Comparison of ENCODE assay signal across 11 mouse cellular contexts in the genomic region with DNA sequence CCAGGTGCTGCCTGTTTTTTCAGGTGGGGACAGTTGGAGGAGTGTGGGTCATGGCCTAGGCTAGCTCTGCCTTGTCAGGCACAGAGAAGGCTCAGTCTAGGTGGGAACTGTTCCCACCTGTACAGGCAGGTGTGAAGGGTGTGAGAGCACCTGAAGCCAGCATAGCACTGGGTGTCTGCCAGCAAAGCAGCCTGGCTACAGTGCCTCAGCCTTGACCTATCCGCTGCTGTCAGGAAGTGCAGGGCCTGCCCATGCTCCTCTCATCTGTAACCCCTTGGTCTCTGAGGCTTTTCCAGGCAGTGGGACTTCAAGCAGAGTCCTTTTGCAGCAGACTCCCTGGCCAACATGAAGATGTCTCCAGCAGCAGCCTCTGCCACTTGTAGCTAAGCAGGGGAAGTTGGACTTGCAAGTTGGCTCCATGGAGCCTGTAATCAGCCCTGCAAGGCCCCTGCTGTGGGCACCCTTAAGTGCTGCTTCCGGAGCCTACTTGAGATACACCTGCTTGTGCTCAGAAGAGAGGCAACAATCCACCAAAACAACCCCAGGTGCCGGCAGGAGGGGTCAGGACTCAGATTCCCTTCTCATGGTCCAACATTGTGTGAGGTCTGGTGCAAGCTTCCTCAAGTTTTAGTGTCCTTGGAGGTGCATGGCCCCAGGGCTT. TPM values are rescaled to one million over a fixed set of nuclear protein-coding genes. Genes with fewer than 3 reads are reported as not detected.
A peak's percentile ranks its signal among the peaks of the same experiment; 100 is the strongest.
DNase-seq lines count a peak whose midpoint lies in the region; ATAC-seq and TF ChIP-seq lines count a peak whose summit lies in the region.
"Had no signal": no experiment of that assay in that cellular context is flagged by ENCODE, and none has a peak within 500 bp of the region (broad histone marks: within the 10 kb centered on the region; RNA-seq: fewer than 3 reads in every experiment).

No protein-coding gene starts in this region.

- intact Hi-C loops in heart, postnatal 10 days (cut with DNase I) = no loop called here

- H3K36me3 ChIP-seq in heart, embryonic 16.5 days (ENCODE audit: control insufficient read depth, insufficient read depth) = 0 out of 2 replicates have a peak, but pooled peaks cover 8% of the 10 kb centered on the region
- H3K36me3 ChIP-seq in E14TG2a.4 (ENCODE audit: insufficient read depth, low read length) = 0 out of 2 replicates have a peak, but pooled peaks cover 3% of the 10 kb centered on the region
- peaks cover 23% of the 10 kb centered on the region for H3K36me3 ChIP-seq in forebrain, embryonic 13.5 days (ENCODE audit: poor library complexity, severe bottlenecking)
- H3K36me3 ChIP-seq in midbrain, embryonic 15.5 days (replicated peaks) = no peaks in the 10 kb centered on the region
- H3K36me3 ChIP-seq in kidney, adult 2 months (ENCODE audit: control insufficient read depth, insufficient read depth, low read length) = no peaks in the 10 kb centered on the region

- H3K9ac ChIP-seq in heart, embryonic 16.5 days (ENCODE audit: low read length) = no peak overlapping the region; the same call in 1 of the 2 replicates
- no peak overlapping the region for H3K9ac ChIP-seq in forebrain, embryonic 13.5 days
- no peak overlapping the region; the same call in 1 of the 2 replicates for H3K9ac ChIP-seq in midbrain, embryonic 15.5 days

- peaks cover 54% of the 10 kb centered on the region for H3K4me1 ChIP-seq in heart, embryonic 16.5 days (ENCODE audit: control insufficient read depth, insufficient read depth, low read length)
- H3K4me1 ChIP-seq in E14TG2a.4 (replicated peaks; ENCODE audit: low read depth, low read length) = peaks cover 90% of the 10 kb centered on the region
- H3K4me1 ChIP-seq in forebrain, embryonic 13.5 days = peaks cover 64% of the 10 kb centered on the region
- peaks cover 65% of the 10 kb centered on the region for H3K4me1 ChIP-seq in midbrain, embryonic 15.5 days
- no peaks in the 10 kb centered on the region for H3K4me1 ChIP-seq in kidney, adult 2 months (ENCODE audit: control insufficient read depth, insufficient read depth, low read length)

- no peaks in the 10 kb centered on the region for H3K27me3 ChIP-seq in heart, embryonic 16.5 days (ENCODE audit: control insufficient read depth, insufficient read depth, low read length)
- no peaks in the 10 kb centered on the region for H3K27me3 ChIP-seq in E14TG2a.4 (ENCODE audit: insufficient read depth, low read length)
- H3K27me3 ChIP-seq in forebrain, embryonic 13.5 days = no peaks in the 10 kb centered on the region
- H3K27me3 ChIP-seq in midbrain, embryonic 15.5 days (replicated peaks) = no peaks in the 10 kb centered on the region
- H3K27me3 ChIP-seq in kidney, adult 2 months (replicated peaks; ENCODE audit: control insufficient read depth, insufficient read depth, low read length) = no peaks in the 10 kb centered on the region

- no peak for ATAC-seq in heart, embryonic 16.5 days (replicated peaks; ENCODE audit: extremely low read depth, insufficient read depth, low FRiP score)
- ATAC-seq in forebrain, embryonic 13.5 days = no peak
- ATAC-seq in midbrain, embryonic 15.5 days (replicated peaks) = no peak
- ATAC-seq: CD4-positive, CD25-positive, alpha-beta regulatory T cell, adult 4 months had no signal

- no peak for TF ChIP-seq POLR2A in kidney, adult 2 months (IDR thresholded peaks at IDR 0.05; ENCODE audit: low read depth, low read length)

- no peak overlapping the region for H3K4me3 ChIP-seq in heart, embryonic 16.5 days (ENCODE audit: low read length)
- H3K4me3 ChIP-seq in E14TG2a.4 (replicated peaks; ENCODE audit: low read length) = peak overlapping the region; percentile 41
- H3K4me3 ChIP-seq in forebrain, embryonic 13.5 days = no peak overlapping the region
- H3K4me3 ChIP-seq in midbrain, embryonic 15.5 days = no peak overlapping the region
- no peak overlapping the region for H3K4me3 ChIP-seq in kidney, adult 2 months (ENCODE audit: insufficient read depth, low read depth, low read length)

- H3K4me2 ChIP-seq in heart, embryonic 16.5 days (ENCODE audit: low read depth, low read length) = no peak overlapping the region
- H3K4me2 ChIP-seq in forebrain, embryonic 13.5 days = no peak overlapping the region
- peak overlapping the region; percentile 17; the same call in 1 of the 2 replicates for H3K4me2 ChIP-seq in midbrain, embryonic 15.5 days

- H3K9me3 ChIP-seq in heart, embryonic 16.5 days (replicated peaks; ENCODE audit: control insufficient read depth, low read length) = no peaks in the 10 kb centered on the region
- no peaks in the 10 kb centered on the region for H3K9me3 ChIP-seq in E14TG2a.4 (ENCODE audit: low read length)
- H3K9me3 ChIP-seq in forebrain, embryonic 13.5 days (replicated peaks) = no peaks in the 10 kb centered on the region
- no peaks in the 10 kb centered on the region for H3K9me3 ChIP-seq in midbrain, embryonic 15.5 days

- DNase-seq in heart, postnatal 10 days = no peak
- DNase-seq in cerebellum, adult 11-12 months = no peak
- no peak for DNase-seq in kidney, adult 2 months
- DNase-seq in layer of hippocampus, adult 9-10 months (ENCODE audit: low spot score) = no peak
- DNase-seq: cerebellum, adult 9-10 months; kidney, postnatal 25 days had no signal

- TF ChIP-seq CTCF in E14TG2a.4 (conservative IDR thresholded peaks at IDR 0.05; ENCODE audit: low read length) = no peak
- no peak for TF ChIP-seq CTCF in kidney, adult 2 months (conservative IDR thresholded peaks at IDR 0.05; ENCODE audit: insufficient read depth, insufficient read length, low read depth, low read length)

- H3K27ac ChIP-seq in heart, embryonic 16.5 days (ENCODE audit: low read length) = peak overlapping the region; percentile 21; the same call in 1 of the 2 replicates
- peak overlapping the region; percentile 66 for H3K27ac ChIP-seq in forebrain, embryonic 13.5 days
- H3K27ac ChIP-seq in midbrain, embryonic 15.5 days = peak overlapping the region; percentile 76
- H3K27ac ChIP-seq in kidney, adult 2 months (ENCODE audit: insufficient read depth, low read depth, low read length) = no peak overlapping the region

- WGBS in heart, embryonic 16.5 days = 54% methylated on average over 3 of the region's 3 CpGs
- 76% methylated on average over 3 of the region's 3 CpGs for WGBS in forebrain, embryonic 13.5 days
- 61% methylated on average over 3 of the region's 3 CpGs for WGBS in midbrain, embryonic 15.5 days
- WGBS in kidney, adult 2 months = 73% methylated on average over 3 of the region's 3 CpGs

RNA-seq across cellular contexts. Expression of a gene that starts 55.8 kb away (rescaled TPM):
- 15.7 TPM in 2 replicates for polyA plus RNA-seq in heart, embryonic 16.5 days (2015; fragmentation: Nextera tagmentation; extraction: Ambion mirVana)
- 10 to 100 TPM; 44.6 to 45.7 TPM for total RNA-seq in heart, postnatal 10 days (2021)
- polyA plus RNA-seq in forebrain, embryonic 13.5 days (2015; fragmentation: Nextera tagmentation; extraction: Ambion mirVana) = 26.9 and 31.5 TPM in 2 replicates
- polyA plus RNA-seq in midbrain, embryonic 15.5 days (2015; fragmentation: Nextera tagmentation; extraction: Ambion mirVana) = 34.2 and 34.7 TPM in 2 replicates
- 26.1 and 29.2 TPM in 2 replicates for polyA plus RNA-seq in kidney, adult 2 months (2012; rRNA removed)
